Mouse (Mus musculus): ENCODE data around the gene Lgals4.
A peak's percentile ranks its signal among the peaks of the same experiment; 100 is the strongest.

The Lgals4 gene

DNA sequence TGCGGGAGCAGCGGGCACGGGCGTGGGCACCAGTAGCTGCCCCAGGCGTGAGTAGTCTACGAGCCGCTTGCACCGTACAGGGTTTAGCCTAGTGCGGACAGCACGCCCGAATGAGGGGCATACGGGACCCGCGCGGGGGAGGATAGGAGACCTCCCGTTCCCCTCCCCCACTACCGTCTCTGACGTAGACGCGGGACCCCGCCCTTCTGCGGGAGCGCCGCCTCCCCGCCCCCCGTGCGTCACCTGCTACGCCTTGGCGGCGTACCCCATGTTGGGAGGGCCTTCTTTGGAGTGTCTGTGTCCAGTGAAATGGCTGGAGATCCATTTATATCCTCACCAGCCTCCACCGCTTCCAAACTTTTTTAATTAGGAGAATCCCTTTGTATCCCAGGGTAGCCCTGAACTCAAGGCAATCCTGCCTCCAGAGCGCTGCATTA is 24.7 kb upstream of the Lgals4 start:
- peak; percentile 97 for DNase-seq

DNA sequence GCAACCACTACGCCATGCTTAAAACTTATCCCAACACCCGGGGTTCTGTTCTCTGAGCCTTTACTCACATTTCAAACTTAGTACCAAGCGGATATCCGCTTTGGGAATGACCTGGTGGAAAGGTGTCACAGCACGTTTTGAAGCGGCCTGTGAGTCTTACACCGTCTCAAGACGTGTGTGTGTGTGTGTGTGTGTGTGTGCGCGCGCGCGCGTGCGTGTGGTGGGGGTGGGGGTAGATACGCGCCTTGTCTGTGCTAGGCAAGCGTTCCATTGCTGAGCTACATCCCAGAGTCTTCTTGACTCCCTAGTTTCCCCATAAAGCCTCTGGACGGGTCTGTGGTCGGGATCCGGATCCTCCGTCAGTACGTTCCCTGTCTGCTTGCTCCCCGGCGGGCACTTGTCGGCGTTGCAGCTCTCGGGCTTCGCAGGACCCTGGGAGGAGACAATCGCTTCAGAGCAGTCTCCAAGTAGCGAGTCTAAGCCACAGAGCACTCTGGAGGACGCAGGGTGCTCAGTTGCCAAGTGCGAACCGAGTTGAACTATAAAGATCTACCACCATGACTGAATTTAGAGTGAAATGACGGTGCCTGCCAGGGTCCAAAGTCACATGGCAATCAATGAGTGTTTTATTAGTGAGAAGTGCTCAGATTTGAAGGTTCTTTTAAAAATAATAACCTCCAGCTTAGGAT is 24.1 kb upstream of the Lgals4 start:
- DNase-seq: peak; percentile 79

DNA sequence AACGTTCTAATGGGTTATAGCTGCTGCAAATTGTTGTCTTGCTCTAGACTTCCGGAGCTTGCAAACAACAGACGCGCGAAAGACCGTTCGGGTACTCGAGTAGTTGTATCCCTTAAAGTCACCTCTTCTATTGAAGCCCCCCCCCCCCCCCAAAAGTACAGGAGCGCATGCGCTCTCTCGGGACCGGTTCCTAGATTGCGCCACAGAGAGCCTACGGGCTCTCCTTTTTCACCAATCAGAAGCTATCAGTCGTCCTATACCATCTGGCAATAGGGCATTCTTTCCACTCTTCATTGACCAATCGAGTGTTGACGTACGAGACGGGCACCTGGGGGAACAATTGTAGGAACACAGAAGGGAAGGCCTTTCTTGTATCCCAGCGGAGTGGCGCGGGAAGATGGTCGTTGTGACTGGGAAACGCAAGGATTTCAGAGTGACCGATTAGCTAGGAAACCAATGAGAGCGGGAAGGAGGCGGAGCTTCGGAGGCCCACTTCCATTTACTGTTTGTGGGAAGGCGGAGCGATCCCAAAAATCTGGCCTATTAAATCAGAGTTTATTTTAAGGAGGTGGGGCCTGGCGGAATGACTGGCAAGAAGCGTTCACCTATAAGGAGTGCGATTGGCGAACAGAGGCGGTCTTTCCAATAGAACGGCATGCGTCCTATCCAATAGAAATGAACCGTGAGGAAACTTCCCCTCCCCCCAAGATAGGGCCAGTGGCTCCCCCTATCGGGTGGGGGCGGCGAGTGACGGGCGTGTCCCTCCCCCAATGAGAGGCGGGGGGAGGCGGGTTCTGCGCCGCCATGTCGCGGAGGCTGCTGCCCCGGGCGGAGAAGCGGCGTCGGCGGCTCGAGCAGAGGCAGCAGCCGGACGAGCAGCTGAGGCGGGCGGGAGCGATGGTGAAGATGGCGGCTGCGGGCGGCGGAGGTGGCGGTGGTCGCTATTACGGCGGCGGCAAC is 23.3 kb upstream of the Lgals4 start:
- peak; percentile 99 for DNase-seq

DNA sequence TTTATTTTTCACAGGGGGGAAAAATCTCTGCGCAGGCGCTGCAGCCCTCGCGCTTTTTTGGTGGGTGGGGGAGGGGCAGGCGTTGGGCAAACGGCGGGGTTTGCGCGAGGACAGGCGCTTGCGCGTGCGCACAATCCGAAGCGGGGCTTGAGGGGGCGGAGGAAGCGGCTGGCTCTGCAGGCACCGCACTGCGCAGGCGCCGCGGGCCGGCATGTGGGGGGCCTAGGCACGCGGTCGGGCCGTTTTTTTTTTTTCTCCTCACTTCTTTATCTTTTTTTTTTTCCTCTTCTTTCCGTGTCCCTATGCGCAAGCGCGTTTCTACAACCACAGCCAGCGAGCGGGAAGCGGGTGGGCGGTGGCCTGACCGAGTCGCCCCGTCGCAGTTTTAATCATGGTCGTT is 22.4 kb upstream of the Lgals4 start:
- DNase-seq: peak; percentile 91 to 92

DNA sequence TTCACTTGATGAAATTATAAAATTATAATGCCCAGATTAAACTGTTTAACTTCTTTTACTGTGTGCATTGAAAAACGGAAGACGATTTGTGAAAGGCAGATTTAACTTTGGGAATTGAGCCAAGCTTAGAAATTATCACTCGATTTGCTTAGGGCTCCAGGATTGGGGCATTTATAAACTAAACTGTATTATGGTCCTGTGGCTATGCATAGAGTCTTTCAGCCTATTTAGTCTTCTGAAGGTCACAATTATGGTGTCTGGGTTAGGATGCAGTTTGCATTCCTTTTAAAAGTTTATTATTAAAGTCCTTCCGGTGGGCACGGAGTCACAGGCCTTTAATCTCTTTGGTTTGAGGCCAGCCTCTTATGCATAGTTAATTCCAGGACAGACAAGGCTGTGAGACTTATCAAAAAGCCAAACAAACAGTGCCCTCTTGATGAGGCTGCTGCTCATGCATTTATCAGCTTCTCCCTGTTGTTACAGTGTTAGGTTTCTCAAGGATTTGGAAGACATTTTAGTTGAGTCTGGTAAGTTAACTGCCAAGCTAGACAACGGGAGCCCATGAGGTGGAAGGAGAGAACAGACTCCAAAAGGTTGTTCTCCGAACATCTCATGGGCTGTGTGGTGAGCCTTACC is 21.9 kb upstream of the Lgals4 start:
- no peak for DNase-seq

DNA sequence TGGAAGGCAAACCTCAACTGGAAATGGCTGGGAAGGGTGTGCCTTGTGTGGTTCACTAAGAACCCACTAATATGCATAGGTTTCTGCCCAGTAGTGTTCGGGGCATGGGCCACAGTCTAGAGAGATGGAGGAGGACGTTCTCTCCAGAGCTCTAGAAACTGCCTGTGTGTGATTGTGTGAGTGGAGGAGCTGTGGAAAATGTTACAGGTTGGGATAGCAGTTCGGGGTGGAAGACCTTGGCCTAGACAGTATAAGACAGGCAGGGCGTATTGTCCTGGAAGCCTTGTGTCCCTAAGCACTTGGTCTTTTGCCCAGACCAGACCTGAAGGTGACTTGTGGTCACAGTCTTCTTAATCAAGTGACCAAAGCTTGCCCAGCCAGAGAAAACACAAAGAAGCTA is 21.2 kb upstream of the Lgals4 start:
- DNase-seq: no peak

DNA sequence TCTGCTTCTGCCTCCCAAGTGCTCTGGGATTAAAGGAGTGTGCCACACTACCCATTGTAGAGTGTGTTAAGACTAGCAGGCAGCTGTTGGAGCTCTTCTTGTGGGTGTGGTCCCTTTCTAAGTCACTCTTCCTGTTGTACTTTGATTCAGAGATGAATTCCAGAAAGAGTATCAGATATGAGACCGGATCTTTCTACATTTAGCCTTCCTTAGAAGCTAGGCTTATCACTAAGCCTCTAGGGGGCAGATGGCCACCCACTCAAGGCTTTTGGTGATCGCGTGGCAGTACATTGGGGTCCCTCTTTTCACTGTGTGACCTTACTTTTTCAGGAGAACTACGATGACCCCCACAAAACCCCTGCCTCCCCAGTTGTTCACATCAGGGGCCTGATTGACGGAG is 20.7 kb upstream of the Lgals4 start:
- DNase-seq: no peak

DNA sequence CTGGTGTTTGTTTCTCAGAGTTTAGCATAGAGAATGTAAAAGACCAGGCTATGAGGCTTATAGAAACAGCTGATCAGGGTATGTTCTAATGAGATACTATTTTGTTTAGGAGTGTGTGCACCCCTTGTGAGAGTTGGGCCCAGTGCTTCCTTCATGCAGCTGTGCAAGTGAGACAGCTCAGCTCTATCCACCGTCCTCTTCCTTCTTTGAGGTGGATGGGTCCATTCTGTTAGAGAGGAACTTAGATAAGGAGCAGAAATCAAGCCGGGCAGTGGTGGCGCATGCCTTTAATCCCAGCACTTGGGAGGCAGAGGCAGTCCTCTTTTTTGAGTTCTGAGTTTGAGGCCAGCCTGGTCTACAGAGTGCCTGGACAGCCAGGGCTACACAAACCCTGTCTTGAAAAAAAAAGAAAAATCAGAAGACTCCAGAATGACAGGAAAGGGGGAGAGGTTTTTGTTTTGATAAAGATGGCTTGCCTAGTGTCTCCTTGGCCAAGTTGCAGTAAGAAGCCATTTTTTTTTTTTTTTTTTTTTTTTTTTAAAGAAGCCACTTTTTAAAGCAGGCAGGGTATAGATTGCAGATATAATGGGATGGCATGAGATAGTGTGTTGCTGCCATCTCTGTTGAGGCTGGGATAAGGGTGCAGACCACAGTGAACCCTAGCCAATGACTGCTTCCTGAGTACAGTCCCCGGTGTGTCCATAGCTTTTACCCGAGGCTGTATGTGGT is 19.2 kb upstream of the Lgals4 start:
- no peak for DNase-seq

DNA sequence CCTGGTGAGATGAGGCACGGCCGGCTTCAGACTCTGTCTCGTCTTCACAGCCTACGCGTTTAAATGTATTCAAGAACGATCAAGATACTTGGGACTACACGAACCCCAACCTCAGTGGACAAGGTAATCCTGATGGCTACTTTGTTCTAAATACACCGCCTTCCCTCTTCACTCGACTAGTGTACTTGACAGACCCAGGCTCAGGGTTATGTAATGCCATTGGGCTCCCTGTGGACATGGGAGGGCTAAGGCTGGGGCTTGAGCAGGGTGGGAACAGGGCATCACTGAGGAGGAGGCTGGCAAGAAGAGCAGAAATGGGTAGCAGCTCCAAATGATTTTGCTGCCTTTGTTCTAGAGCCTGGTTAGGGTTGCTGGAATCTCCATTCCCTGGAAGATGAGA is 18.4 kb upstream of the Lgals4 start:
- DNase-seq: no peak

DNA sequence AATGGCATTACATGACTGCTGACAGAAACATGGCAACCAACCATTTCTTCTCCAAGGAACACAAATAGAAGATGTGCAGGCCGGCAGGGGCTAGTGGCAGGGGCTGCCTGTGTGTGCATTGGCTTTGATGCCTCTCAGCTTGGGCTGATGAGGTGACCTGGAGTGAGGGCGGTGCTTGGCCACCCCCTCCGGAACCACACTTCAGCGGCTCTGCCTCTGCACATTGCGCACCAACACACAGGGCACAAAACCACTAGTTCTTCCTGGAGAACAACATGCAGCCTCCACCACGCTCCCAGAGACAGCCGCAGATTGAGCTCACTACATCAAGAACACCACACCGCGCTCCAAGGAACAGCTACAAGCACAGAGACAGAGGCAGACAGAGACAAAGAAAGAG is 17.5 kb upstream of the Lgals4 start:
- peak; percentile 71 to 77 for DNase-seq

DNA sequence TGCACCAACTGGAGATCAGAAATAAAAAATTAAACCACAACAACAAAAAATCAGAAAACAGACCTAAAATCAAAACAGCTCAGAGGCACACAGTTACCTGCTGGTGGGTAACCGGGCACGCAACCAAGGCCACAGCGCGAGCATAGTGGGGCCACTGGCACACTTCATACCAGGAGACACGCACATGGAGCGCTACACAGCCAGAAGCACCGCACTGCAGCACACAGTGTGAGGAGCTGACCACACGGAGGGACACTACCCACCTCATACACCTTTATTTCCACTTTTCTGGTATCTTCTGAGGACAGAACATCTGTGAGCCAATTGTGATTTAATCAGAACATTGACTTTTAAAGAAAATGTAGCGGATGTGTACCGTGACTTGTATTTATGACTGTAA is 16.7 kb upstream of the Lgals4 start:
- peak in 1 of 2 experiments; percentile 27 for DNase-seq

DNA sequence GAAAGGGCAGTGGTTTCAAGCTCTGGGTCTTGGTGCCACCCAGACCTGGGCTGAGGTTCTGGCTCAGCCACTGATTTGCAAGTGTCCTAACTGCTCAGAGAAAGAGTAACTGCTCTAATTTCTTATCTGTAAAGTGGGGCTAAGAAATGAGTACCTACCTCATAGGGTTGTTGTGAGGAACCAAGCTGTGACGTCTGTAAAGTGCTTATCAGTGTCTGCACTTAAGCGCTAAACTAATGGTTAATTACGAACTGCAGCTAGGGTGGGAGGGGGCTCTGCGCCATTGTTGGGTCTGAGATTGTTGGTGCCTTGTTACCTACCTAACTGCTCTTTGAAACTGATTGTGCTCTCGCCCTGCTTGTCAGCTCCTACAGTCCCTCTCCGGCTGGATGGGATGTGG is 16.1 kb upstream of the Lgals4 start:
- no peak for DNase-seq

DNA sequence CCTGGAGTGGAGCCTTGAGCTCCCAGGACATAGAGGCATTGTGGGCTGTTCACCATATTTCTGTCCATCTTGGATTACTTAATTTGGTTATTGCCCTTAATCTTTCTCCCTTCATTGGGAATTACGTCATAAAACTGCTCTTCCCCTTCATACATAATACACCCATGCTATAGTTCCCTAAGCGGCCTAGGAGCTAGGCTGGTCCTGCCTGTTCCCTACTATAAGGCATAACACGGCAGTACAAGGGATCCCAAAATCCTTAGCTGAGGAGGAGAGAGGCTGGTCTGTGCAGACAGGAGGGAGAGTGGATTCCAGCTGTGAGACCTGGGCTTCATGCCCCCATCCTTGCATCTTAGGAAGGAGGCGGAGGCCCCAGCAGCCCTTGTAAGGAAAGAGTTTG is 15.7 kb upstream of the Lgals4 start:
- DNase-seq: no peak

DNA sequence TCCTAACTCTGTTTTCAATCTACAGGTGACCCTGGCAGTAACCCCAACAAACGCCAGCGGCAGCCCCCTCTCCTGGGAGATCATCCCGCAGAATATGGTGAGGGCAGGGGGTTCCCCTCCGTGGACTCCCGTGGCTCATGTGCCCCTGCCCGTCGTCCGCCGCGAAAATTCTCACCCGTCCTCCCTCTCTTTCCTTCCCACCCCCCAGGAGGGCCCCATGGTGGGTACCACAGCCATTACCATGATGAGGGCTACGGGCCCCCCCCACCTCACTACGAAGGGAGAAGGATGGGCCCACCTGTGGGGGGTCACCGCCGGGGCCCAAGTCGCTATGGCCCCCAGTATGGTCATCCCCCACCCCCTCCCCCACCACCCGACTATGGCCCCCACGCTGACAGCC is 15.2 kb upstream of the Lgals4 start:
- no peak for DNase-seq

DNA sequence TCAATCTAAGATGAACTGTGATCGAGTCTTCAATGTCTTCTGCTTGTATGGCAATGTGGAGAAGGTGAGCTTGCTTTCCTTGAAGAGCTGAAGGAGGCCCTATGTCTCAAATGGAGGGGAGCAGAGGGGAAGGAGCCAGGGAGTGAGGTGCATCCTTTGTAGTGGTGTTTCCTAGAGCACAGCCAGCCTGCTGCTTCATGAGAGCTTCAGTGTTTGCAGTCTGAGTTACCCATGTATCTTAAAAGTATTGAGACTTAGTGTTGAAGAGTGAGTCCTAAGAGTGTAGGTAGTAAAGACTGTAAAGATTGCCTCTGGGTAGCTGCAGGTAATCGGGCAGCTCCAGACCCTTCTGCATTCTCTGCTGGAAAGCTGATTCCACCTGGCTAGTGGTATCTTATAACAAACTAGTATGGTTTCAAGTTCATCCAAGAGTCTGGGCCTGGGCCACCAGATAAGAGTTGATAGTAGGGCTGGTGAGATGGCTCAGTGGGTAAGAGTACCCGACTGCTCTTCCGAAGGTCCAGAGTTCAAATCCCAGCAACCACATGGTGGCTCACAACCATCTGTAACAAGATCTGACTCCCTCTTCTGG is 14.7 kb upstream of the Lgals4 start:
- no peak for DNase-seq

DNA sequence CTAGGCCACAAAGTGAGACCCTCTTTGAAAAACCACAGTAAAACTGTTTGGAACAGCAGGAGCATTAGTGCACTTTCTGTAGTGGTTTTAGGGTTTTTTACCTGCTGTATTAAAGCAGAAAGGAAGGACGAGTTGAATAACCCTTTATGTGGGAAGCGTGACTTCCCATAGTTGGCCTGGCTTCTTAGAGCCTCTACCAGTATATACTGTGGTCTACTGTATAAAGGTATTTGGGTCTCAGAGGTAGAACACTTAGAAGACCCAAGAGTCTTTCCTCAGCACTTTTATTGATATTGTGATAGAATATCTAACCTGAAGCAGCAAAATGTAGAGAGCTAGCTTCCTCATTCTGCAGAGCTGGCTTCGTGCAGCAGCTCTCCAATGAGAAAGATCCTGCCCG is 14.1 kb upstream of the Lgals4 start:
- DNase-seq: no peak

DNA sequence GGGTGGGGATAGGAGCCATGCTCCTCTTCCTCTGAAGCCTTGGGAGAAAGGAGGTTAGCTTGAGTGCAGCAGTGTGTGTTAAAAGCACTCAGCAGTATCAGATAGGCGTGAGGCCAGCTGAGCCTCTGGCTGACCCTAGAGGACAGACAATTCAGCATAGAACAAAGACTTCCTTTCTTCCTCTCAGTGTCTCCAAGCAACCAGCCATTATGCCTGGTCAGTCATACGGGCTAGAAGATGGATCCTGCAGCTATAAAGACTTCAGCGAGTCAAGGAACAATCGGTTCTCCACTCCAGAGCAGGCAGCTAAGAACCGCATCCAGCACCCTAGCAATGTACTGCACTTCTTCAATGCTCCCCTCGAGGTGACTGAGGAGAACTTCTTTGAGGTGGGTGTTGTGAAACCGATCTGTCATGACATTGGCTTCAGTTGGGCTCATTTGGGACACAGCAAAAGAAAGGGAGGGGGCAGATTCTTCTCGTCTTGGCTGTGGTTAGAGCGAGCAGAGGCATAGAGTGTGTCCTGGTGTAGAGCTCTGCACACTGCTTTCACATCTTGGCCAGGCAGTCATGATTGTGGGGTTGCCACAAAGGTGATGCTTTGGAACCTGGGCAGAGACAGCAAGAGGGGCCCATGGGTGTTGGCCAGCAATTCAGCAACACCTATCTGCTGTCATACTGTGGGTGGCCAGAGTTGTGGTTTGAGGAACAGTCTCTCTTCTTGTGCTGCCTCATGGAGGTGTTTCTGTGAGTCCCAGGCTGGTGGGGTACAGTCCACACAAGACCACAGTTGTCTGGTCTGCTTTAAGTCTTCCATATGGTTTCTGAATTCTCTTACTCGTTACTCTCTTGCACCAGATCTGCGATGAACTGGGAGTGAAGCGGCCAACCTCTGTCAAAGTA is 13.0 kb upstream of the Lgals4 start:
- no peak for DNase-seq

DNA sequence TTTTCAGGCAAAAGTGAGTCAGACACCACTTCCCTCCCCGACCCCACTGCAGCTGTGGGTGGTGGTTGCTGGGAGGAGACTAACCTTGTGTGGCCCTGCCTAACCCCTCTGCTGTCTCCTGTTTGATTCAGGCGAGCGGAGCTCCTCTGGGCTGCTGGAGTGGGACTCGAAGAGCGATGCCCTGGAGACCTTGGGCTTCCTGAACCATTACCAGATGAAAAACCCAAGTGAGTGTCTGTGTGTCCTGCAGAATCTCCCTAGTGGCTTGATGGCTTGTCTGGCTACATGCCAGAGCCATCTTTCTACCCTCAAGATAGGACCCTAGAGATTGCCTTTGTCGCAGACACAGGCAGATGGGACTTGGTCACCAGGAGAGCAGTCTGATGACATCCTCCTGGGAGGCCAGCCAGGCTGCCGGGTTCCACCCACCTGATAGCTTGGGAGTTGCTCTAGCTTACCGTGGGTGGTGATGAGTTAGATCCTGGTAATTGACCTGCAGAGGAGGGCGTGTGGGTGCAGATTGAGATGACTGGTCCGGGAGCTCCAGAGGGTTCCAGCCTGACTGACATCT is 12.3 kb upstream of the Lgals4 start:
- DNase-seq: peak in 1 of 2 experiments; percentile 23

DNA sequence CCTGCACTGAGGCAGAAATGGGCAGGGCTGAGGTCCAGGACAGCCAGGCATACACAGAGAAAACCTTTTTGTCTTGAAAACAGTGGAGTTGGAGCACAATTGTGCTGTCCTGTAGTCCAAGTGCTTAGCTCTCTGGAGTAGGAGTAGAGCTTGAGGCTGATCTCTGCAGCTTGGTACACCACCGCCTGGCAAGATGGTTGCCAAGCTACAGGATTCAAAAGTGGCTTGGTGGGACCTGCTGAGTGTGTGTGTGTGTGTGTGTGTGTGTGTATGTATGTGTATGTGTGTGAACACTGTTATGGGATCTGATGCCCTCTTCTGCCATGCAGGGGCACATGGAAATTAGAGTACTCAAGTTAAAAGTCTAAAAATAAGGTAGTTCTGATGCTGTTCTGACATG is 11.1 kb upstream of the Lgals4 start:
- no peak for DNase-seq

DNA sequence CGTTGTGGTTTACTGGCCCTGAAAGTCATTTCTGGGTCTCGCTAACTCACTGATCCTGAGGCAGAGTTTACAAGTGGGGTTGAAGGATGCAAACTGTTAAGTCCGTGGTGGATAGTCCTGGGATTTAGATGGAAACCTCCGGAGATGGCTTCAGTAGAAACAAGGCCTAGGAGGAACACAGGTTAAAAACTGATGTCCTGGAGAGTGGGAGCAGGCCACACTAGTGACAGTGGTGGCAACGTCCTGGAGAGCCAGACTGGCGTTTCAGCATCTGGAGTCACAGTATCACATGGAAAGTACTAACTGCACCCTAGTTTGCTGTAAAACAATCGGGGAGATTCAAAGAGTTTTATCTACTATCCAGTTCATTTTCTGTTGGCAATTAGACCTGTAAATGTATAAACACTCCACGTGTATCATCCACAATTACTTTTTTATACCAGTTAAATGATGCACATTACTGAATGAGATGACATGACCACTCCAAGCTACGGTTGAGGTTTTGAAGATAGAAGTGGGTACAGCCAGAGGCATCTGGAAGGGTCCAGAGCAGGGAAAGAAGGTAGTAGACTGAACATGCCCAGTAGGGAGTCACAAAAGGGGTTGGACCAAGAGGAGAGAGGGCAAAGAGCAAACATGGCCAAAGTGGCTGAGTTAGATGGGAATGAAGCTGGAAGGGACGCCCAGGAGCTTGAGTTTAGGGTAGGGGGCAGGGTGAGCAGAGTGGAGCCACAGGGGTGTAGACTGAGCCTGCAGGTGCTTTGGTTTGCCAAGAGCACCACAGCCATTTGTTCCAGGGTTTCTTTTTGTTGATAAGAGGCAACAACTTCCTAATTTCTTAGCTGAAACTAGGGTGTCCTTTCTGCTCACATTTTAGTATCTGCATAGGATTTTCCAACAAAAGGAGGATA is 10.4 kb upstream of the Lgals4 start:
- DNase-seq: no peak
